Mouse (Mus musculus) hindbrain, embryonic 12.5 days (tissue): Measurements from ENCODE around the gene Prcc. TPM values are rescaled to one million over a fixed set of nuclear protein-coding genes. Genes with fewer than 3 reads are reported as not detected.
"Not testable (repeated sequence)": the region's sequence is repeated elsewhere in the genome, so short reads cannot be mapped to it uniquely, and the experiment has no call there.

Source experiments
- ATAC-seq: fragments of 200-750 bp; cut with Nextera tagmentation; 2 replicates; pipeline ENCODE4 v1.8.0; 2017; ENCODE audit warnings: moderate TSS enrichment; ENCODE audit not compliant: low FRiP score
- H3K27ac ChIP-seq: fragments of 300-500 bp; sonication (generic); 2 replicates; pipeline ENCODE4 v1.5.1; 2016; ENCODE audit warnings: mild to moderate bottlenecking
- H3K27me3 ChIP-seq: fragments of 300-500 bp; sonication (generic); 2 replicates; pipeline ENCODE4 v1.6.1; 2016; ENCODE audit warnings: mild to moderate bottlenecking
- H3K36me3 ChIP-seq: fragments of 300-500 bp; sonication (generic); 2 replicates; pipeline ENCODE4 v1.6.1; 2016; ENCODE audit warnings: mild to moderate bottlenecking
- H3K4me1 ChIP-seq: fragments of 300-500 bp; sonication (generic); 2 replicates; pipeline ENCODE4 v1.6.1; 2016
- H3K4me2 ChIP-seq: fragments of 300-500 bp; sonication (generic); replicated peaks from 2 replicates; pipeline ENCODE4 v1.6.1; 2016; ENCODE audit warnings: mild to moderate bottlenecking
- H3K4me3 ChIP-seq: fragments of 300-500 bp; sonication (generic); 2 replicates; pipeline ENCODE4 v1.5.1; 2016; ENCODE audit warnings: mild to moderate bottlenecking
- H3K9ac ChIP-seq: fragments of 300-500 bp; sonication (generic); 2 replicates; pipeline ENCODE4 v1.6.1; 2016; ENCODE audit warnings: mild to moderate bottlenecking, moderate library complexity
- H3K9me3 ChIP-seq: fragments of 300-500 bp; sonication (generic); replicated peaks from 2 replicates; pipeline ENCODE4 v1.6.1; 2016; ENCODE audit warnings: mild to moderate bottlenecking
- WGBS: fragments of 180-500 bp; shearing (Covaris S2); methylation state at CpG from one replicate; pipeline ENCODE4 v1.1.7; 2016; 5-methylcytosine and 5-hydroxymethylcytosine counted together
- polyA plus RNA-seq: library from polyadenylated mRNA; unstranded; fragments of >200 nt; fragmentation: Nextera tagmentation; extraction: Ambion mirVana; gene quantifications from 2 replicates; pipeline ENCODE4 v1.2.1, GENCODE M21; 2016

Prcc gene
- polyA plus RNA-seq, 1 experiment from 2014 or later, result 14.7 TPM

GRCm38 (mm10) chr3:87901036-87901624, 15.7 kb upstream of the Prcc start:
- Histone ChIP-seq H3K27me3 (no peaks in the 10 kb centered on the region), H3K4me2 (no peak overlapping the region), H3K27ac (no peak overlapping the region), H3K4me3 (no peak overlapping the region), H3K9ac (no peak overlapping the region), H3K4me1 (no peaks in the 10 kb centered on the region), H3K9me3 (no peaks in the 10 kb centered on the region), H3K36me3 (no peaks in the 10 kb centered on the region)
- 53% methylated on average over 1 of the region's 1 CpGs for WGBS
- no peak for ATAC-seq

GRCm38 (mm10) chr3:87899776-87900175, 14.4 kb upstream of the Prcc start:
- Histone ChIP-seq H3K27ac (no peak overlapping the region), H3K4me2 (no peak overlapping the region), H3K27me3 (no peaks in the 10 kb centered on the region), H3K36me3 (no peaks in the 10 kb centered on the region), H3K4me1 (no peaks in the 10 kb centered on the region), H3K4me3 (no peak overlapping the region), H3K9me3 (no peaks in the 10 kb centered on the region), H3K9ac (no peak overlapping the region)
- ATAC-seq, result no peak
- 83% methylated on average over 3 of the region's 3 CpGs for WGBS

GRCm38 (mm10) chr3:87899266-87899665, 13.9 kb upstream of the Prcc start:
- H3K4me2 ChIP-seq, result no peak overlapping the region
- H3K27ac ChIP-seq, result no peak overlapping the region
- H3K4me3 ChIP-seq, result no peak overlapping the region
- no peaks in the 10 kb centered on the region for H3K9me3 ChIP-seq
- no peak for ATAC-seq
- no peak overlapping the region for H3K9ac ChIP-seq
- 73% methylated on average over 3 of the region's 3 CpGs for WGBS
- no peaks in the 10 kb centered on the region for H3K4me1 ChIP-seq
- no peaks in the 10 kb centered on the region for H3K36me3 ChIP-seq
- H3K27me3 ChIP-seq, result no peaks in the 10 kb centered on the region

- no peaks in the 10 kb centered on the region for H3K9me3 ChIP-seq
- H3K4me3 ChIP-seq, result no peak overlapping the region
- no peak overlapping the region for H3K4me2 ChIP-seq
- H3K27ac ChIP-seq, result no peak overlapping the region
- no peak overlapping the region for H3K9ac ChIP-seq
- H3K4me1 ChIP-seq, result no peaks in the 10 kb centered on the region
- no peak for ATAC-seq
- WGBS, result 77% methylated on average over 3 of the region's 3 CpGs
- no peaks in the 10 kb centered on the region for H3K27me3 ChIP-seq
- no peaks in the 10 kb centered on the region for H3K36me3 ChIP-seq
Measured at GRCm38 (mm10) chr3:87893367-87893905, 8.0 kb upstream of the Prcc start.

GRCm38 (mm10) chr3:87891481-87891880, 6.1 kb upstream of the Prcc start:
- H3K9ac ChIP-seq, result no peak overlapping the region
- H3K36me3 ChIP-seq, result no peaks in the 10 kb centered on the region
- no peaks in the 10 kb centered on the region for H3K9me3 ChIP-seq
- H3K4me2 ChIP-seq, result no peak overlapping the region
- WGBS, result 51% methylated on average over 3 of the region's 3 CpGs
- no peaks in the 10 kb centered on the region for H3K4me1 ChIP-seq
- no peak overlapping the region for H3K27ac ChIP-seq
- H3K27me3 ChIP-seq, result no peaks in the 10 kb centered on the region
- H3K4me3 ChIP-seq, result no peak overlapping the region
- no peak for ATAC-seq

GRCm38 (mm10) chr3:87887400-87887799, 2.0 kb upstream of the Prcc start:
- ATAC-seq, H3K27ac ChIP-seq, H3K9ac ChIP-seq, H3K4me3 ChIP-seq, H3K4me2 ChIP-seq, H3K36me3 ChIP-seq, H3K9me3 ChIP-seq, H3K27me3 ChIP-seq: not testable (repeated sequence)
- peaks cover 19% of the 10 kb centered on the region for H3K4me1 ChIP-seq
- 82% methylated on average over 4 of the region's 4 CpGs for WGBS

GRCm38 (mm10) chr3:87886416-87886815, 1.0 kb upstream of the Prcc start:
- peaks cover 20% of the 10 kb centered on the region for H3K4me1 ChIP-seq
- H3K9me3 ChIP-seq, result no peaks in the 10 kb centered on the region
- ATAC-seq, result no peak
- no peaks in the 10 kb centered on the region for H3K27me3 ChIP-seq
- WGBS, result 86% methylated on average over 6 of the region's 6 CpGs
- H3K27ac ChIP-seq, result no peak overlapping the region
- no peaks in the 10 kb centered on the region for H3K36me3 ChIP-seq
- no peak overlapping the region for H3K9ac ChIP-seq
- H3K4me3 ChIP-seq, result peak overlapping the region; percentile 99; the same call in 1 of the 2 replicates
- peak overlapping the region; percentile 48 for H3K4me2 ChIP-seq

- Histone ChIP-seq H3K27me3 (no peaks in the 10 kb centered on the region), H3K36me3 (no peaks in the 10 kb centered on the region), H3K9ac (0 out of 2 replicates have a peak overlapping the region, but pooled peaks have one; percentile 35), H3K4me3 (peak overlapping the region; percentile 99), H3K27ac (no peak overlapping the region), H3K9me3 (no peaks in the 10 kb centered on the region), H3K4me1 (peaks cover 20% of the 10 kb centered on the region), H3K4me2 (peak overlapping the region; percentile 48)
- 14% methylated on average over 10 of the region's 10 CpGs for WGBS
- ATAC-seq, result peak; percentile 36; the same call in 1 of the 2 replicates
Measured at GRCm38 (mm10) chr3:87886004-87886365, 577 bp upstream of the Prcc start.

GRCm38 (mm10) chr3:87884708-87885251, 628 bp downstream of the Prcc start:
- Histone ChIP-seq H3K27me3 (no peaks in the 10 kb centered on the region), H3K4me2 (peak overlapping the region; percentile 87), H3K36me3 (peaks cover 8% of the 10 kb centered on the region), H3K4me3 (peak overlapping the region; percentile 99), H3K27ac (peak overlapping the region; percentile 81), H3K9ac (peak overlapping the region; percentile 97), H3K4me1 (peaks cover 20% of the 10 kb centered on the region), H3K9me3 (no peaks in the 10 kb centered on the region)
- WGBS, result under 1% methylated on average over 24 of the region's 28 CpGs
- peak; percentile 17 for ATAC-seq

- H3K27me3 ChIP-seq, result no peaks in the 10 kb centered on the region
- H3K4me2 ChIP-seq, result peak overlapping the region; percentile 87
- peaks cover 10% of the 10 kb centered on the region for H3K36me3 ChIP-seq
- no peak for ATAC-seq
- H3K4me3 ChIP-seq, result peak overlapping the region; percentile 99
- no peak overlapping the region for H3K27ac ChIP-seq
- H3K9me3 ChIP-seq, result no peaks in the 10 kb centered on the region
- H3K4me1 ChIP-seq, result peaks cover 20% of the 10 kb centered on the region
- peak overlapping the region; percentile 97 for H3K9ac ChIP-seq
- 10% methylated on average over 3 of the region's 3 CpGs for WGBS
Measured at GRCm38 (mm10) chr3:87884291-87884690, 1.1 kb downstream of the Prcc start.

GRCm38 (mm10) chr3:87877730-87878129, 7.7 kb downstream of the Prcc start:
- no peak overlapping the region for H3K9ac ChIP-seq
- WGBS, result 97% methylated on average over 4 of the region's 4 CpGs
- H3K9me3 ChIP-seq, result no peaks in the 10 kb centered on the region
- no peak for ATAC-seq
- no peak overlapping the region for H3K4me3 ChIP-seq
- no peak overlapping the region for H3K27ac ChIP-seq
- H3K4me2 ChIP-seq, result no peak overlapping the region
- peaks cover 15% of the 10 kb centered on the region for H3K36me3 ChIP-seq
- no peaks in the 10 kb centered on the region for H3K27me3 ChIP-seq
- 0 out of 2 replicates have a peak, but pooled peaks cover 3% of the 10 kb centered on the region for H3K4me1 ChIP-seq

GRCm38 (mm10) chr3:87864111-87864510, 21.3 kb downstream of the Prcc start:
- WGBS, result 94% methylated on average over 4 of the region's 4 CpGs

GRCm38 (mm10) chr3:87859813-87860212, 25.6 kb downstream of the Prcc start:
- H3K9ac ChIP-seq, result no peak overlapping the region
- no peaks in the 10 kb centered on the region for H3K4me1 ChIP-seq
- WGBS, result 35% methylated on average over 3 of the region's 3 CpGs
- no peak; the same call in 1 of the 2 replicates for ATAC-seq
- no peaks in the 10 kb centered on the region for H3K27me3 ChIP-seq
- H3K4me2 ChIP-seq, result no peak overlapping the region
- H3K36me3 ChIP-seq, result peaks cover 76% of the 10 kb centered on the region
- H3K9me3 ChIP-seq, result no peaks in the 10 kb centered on the region
- no peak overlapping the region for H3K27ac ChIP-seq
- H3K4me3 ChIP-seq, result no peak overlapping the region

More at GRCm38 (mm10) chr3:87864111-87864510, 21.3 kb downstream of the Prcc start:
- H3K9me3 ChIP-seq, H3K4me3 ChIP-seq, ATAC-seq, H3K27ac ChIP-seq, H3K9ac ChIP-seq, H3K27me3 ChIP-seq, H3K4me1 ChIP-seq, H3K4me2 ChIP-seq: not testable (repeated sequence)
- peaks cover 86% of the 10 kb centered on the region for H3K36me3 ChIP-seq
